Mouse (Mus musculus): ENCODE data around the gene Nup43.

The Nup43 gene

DNA sequence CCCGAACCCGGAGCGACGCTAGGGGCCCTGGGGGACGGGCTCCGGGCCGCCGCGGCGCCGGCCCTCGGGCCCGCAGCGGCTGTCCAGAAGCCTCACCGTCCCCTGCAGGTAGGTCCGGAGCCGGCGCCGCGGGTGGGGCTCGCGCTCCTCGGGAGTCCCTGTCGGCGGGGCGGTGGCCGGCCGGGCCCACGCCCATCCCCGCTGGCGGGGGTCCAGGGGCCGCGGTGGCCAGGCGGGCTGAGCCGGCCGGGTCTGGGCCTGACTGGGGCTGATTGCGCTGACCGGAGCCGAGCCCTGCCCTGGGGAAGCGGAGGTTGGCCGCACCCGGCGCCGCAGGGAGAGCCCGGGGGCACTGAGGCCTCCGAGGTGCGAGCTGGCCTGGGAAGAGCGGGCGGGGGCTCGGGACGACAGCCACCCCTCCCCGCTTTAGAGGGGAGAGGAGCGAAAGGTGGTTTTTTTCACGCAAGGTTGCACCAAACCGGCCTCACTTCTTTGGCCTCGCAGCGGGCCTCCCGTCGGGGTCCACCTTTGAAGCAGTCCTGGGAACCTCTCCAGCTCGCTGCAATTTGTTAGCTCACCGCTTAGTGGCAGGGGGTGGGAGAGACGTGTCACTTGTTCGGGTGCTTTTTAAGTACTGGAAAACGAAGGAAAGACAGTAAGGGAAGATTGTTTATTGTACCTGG is 14.2 kb downstream of the Nup43 start:
- intact Hi-C loops (cut with DNase I), result loop anchor here (5.0 kb wide), 1 partner anchor 96 kb away; no protein-coding TSS in a partner anchor

- intact Hi-C loops (cut with DNase I), result loop anchor here (5.0 kb wide), 1 partner anchor 95 kb away; no protein-coding TSS in a partner anchor
Measured at GRCm38 (mm10) chr10:7682249-7682648, 14.9 kb downstream of the Nup43 start.

DNA sequence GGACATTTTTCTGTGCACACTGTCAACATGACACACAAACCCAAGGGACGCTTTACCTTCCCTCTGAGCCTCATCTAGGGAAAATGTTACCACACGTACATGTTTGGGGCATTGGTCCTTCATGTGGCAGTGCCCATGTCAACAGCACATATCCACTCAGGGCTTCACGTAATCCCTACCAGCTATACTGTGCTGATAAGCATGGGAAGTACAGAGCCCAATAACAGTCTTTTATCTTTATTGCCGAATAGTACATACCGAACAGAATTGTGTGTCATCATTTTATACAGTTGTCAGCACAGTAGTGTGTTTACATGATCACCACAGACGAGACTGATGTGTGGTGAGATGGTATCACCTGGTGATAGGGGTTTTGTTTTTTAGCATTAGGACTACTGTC is 19.6 kb downstream of the Nup43 start:
- intact Hi-C loops (cut with DNase I), result no loop called here

- intact Hi-C loops (cut with DNase I), result no loop called here
Measured at GRCm38 (mm10) chr10:7695286-7695685, 28.0 kb downstream of the Nup43 start.

GRCm38 (mm10) chr10:7700120-7700519 is 32.8 kb downstream of the Nup43 start:
- intact Hi-C loops (cut with DNase I), result no loop called here

DNA sequence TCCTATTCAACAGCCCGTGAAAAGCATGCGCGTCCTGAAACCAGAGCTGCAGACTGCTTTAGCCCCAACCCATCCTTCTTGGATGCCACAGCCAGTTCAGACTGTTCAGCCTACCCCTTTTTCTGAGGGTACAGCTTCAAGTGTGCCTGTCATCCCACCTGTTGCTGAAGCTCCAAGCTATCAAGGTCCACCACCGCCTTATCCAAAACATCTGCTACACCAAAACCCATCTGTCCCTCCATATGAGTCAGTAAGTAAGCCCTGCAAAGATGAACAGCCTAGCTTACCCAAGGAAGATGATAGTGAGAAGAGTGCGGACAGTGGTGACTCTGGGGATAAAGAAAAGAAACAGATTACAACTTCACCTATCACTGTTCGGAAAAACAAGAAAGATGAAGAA is 35.3 kb downstream of the Nup43 start:
- intact Hi-C loops (cut with DNase I), result no loop called here

- intact Hi-C loops (cut with DNase I), result no loop called here
Measured at GRCm38 (mm10) chr10:7710121-7710520, 42.8 kb downstream of the Nup43 start.

DNA sequence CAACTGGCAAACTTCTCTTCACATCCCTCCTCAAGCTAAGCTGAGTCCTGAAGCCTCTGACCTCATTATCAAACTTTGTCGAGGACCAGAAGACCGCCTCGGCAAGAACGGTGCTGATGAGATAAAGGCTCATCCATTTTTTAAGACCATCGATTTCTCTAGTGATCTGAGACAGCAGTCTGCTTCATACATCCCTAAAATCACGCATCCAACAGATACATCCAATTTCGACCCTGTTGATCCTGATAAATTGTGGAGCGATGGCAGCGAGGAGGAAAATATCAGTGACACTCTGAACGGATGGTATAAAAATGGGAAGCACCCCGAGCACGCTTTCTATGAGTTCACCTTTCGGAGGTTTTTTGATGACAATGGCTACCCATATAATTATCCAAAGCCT is 45.2 kb downstream of the Nup43 start:
- intact Hi-C loops (cut with DNase I), result no loop called here

DNA sequence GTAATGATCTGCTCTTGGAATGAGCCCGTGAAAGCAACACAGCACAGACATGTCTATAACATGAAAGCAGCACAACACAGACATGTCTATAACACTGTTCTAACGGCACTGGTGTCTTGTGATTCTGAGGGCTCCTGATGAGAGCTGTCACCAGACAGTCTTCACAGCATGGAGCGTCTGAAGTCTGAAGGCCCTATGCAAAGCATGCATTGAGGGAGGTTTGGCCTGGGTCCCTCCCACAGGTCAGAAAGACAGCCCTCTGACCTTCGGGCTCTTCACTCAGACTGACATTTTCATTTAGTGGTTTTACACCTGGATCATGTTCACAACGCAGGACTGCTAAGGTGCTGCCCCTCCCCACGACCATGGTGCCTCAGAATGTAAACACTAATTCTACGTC is 47.8 kb downstream of the Nup43 start:
- intact Hi-C loops (cut with DNase I), result no loop called here

DNA sequence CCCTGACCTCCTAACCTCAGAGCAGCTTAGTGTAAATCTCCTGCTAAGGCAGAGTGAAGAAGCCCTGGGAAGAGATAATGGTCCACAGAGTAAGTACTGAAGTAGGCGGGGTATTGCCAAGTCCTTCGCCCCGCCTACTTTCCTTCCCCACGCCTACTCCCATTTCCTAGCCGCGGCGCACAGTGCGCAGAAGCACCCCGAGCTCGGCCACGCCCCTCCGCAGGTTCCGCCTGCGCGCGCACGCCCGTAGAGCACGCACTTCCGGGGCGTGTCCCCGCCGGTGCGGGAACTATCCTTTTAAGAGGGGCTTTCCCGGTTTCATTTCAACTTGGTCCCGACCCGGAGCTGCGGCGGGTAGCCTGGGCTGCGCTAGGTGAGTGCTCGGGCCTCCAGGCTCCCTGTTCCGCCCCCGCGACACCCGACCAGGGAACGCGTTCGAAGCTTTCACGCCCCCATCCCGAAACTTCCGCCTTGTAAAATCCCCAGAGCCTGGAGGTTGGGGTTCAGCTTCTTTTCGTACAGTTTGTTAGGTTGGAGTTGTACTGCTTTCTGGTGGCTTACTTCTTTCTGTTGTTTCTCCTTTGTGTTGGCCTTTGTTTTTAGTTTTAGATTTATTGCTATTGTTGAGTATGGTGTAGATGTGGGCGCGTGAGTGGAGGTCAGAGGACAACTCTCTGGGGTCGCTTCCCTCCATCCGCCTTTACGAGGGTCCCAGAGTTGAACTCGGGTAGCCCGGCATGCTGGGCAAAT is 58.6 kb downstream of the Nup43 start, which contains the start of gene Katna1:
Gene Katna1, plus strand, starts transcription at position 250 of the 750 bp plus-strand sequence.
- intact Hi-C loops (cut with DNase I), result no loop called here

GRCm38 (mm10) chr10:7726501-7726812 is 59.2 kb downstream of the Nup43 start:
- intact Hi-C loops (cut with DNase I), result no loop called here

DNA sequence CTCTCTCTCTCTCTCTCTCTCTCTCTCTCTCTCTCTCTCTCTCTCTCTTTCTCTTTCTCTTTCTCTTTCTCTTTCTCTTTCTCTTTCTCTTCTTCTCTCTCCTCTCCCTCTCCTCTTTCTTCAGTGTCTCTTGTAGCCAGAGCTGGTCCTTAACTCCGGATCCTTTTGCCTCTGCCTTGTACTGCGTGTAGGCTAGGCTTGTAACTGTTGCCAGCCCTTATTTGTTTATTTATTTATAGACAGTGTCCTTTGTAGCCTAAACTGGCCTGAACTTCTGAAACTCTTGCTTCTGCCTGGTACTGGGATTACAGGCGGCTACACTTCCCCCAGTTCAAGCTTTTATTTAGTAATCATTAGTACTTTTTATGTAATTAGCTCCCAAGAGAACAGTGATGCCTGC is 59.7 kb downstream of the Nup43 start:
- intact Hi-C loops (cut with DNase I), result loop anchor here (1.0 kb wide), 1 partner anchor 60 kb away; the partner anchor contains the start of gene Nup43

Data from adrenal gland (tissue).